Mouse (Mus musculus): ENCODE results near the gene Ric8a. TPM values are rescaled to one million over a fixed set of nuclear protein-coding genes. Genes with fewer than 3 reads are reported as not detected.

The Ric8a gene
- 40.8 and 49.4 TPM in 2 replicates for polyA plus RNA-seq (2014; fragmentation: Nextera tagmentation; extraction: Ambion mirVana)

DNA sequence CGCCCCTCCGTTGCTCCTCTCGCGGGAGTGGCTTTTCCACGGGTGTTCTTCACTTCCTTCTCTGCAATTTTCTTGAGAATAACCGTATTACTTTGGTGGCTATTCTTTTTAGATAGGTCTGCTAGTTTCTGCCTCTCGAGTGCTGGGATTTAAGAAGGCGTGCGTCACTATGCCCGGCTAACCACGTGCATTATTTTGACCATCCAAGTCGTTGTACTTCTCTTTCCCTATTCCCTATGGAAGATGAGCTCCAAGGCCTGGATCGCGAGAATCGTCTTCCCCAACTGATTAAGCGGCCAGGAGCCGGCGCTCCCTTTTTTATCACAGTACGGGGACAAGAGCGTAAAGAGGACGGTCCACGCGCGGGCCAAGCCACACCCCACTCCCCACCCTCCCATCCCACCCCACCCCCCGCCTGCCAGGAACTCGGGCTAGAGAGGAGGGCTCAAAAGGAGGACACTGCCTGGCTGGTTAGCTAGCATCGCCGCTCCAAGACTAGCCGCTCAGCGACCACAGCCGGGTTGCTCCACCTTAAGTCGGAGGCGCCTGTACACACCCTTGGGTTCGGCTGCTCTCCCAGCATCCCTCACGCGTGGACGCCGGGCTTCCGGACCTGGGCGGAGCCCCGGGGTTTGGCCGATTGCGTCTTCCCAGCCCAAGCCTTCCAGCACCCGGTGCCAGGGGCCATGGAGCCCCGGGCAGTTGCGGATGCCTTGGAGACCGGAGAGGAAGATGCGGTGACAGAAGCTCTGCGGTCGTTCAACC is at the start of gene Ric8a:
Gene Ric8a (plus strand): TSS at position 173 of the 765 bp plus-strand sequence.
- Histone ChIP-seq H3K4me1 (ENCODE audit: control insufficient read depth, insufficient read depth, low read length) (peaks cover 15% of the 10 kb centered on the region), H3K4me3 (ENCODE audit: low read length) (peak within 1 kb of the TSS; percentile 52), H3K36me3 (ENCODE audit: control insufficient read depth, insufficient read depth, low read length) (peaks cover 55% of the 10 kb centered on the region), H3K4me2 (replicated peaks; ENCODE audit: low read depth, low read length) (peak within 1 kb of the TSS; percentile 88), H3K27ac (ENCODE audit: low read depth, low read length) (peak within 1 kb of the TSS; percentile 75), H3K9me3 (ENCODE audit: control insufficient read depth, low read length) (no peaks in the 10 kb centered on the region), H3K27me3 (ENCODE audit: control insufficient read depth, insufficient read depth, low read length) (no peaks in the 10 kb centered on the region), H3K9ac (ENCODE audit: low read depth, low read length) (peak within 1 kb of the TSS; percentile 92)
- WGBS: under 1% methylated on average over 49 of the region's 50 CpGs
- ATAC-seq (ENCODE audit: low FRiP score, low TSS enrichment): peak; percentile 84

DNA sequence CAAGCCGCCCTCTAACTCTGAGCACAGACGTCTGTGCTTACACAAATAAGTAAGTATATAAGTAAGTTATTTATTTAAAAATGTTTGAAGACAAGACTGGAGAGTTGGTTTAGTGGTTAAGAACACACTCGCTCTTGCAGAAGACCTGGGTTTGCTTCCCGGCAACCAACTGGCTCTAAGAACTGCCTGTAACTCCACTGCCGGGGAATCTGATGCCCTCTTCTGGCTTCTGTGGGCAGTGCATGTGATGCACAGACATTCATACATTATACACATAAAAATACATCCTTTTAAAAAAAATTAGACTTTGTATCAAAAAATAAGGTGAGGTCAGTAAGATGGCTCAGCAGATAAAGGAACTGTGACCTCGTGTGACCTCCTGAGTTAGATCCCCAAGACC is 46.3 kb upstream of the Ric8a start:
- Histone ChIP-seq H3K4me1 (ENCODE audit: control insufficient read depth, insufficient read depth, low read length) (no peaks in the 10 kb centered on the region), H3K27ac (ENCODE audit: low read depth, low read length) (no peak overlapping the region), H3K9me3 (ENCODE audit: control insufficient read depth, low read length) (no peaks in the 10 kb centered on the region), H3K4me3 (ENCODE audit: low read length) (no peak overlapping the region), H3K4me2 (replicated peaks; ENCODE audit: low read depth, low read length) (no peak overlapping the region), H3K9ac (ENCODE audit: low read depth, low read length) (no peak overlapping the region), H3K27me3 (ENCODE audit: control insufficient read depth, insufficient read depth, low read length) (no peaks in the 10 kb centered on the region), H3K36me3 (ENCODE audit: control insufficient read depth, insufficient read depth, low read length) (peaks cover 2% of the 10 kb centered on the region; the same call in 1 of the 2 replicates)
- ATAC-seq (ENCODE audit: low FRiP score, low TSS enrichment): no peak
- 96% methylated on average over 6 of the region's 6 CpGs for WGBS

DNA sequence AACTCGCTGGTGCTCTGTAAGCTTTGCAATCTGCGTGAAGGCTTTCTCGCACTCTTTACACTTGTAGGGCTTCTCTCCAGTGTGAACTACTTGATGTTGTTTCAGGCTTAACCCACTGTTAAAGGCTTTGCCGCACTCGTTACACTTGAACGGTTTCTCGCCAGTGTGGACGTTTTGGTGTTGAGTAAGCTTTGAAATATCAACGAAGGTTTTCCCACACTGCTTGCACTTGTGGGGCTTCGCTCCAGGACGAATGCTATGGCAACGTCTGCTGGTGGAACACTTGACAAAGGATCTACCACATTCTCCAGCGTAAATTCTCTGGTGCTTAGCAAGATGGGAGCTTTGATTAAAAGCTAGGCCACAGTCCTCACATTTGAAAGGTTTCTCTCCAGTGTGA is 45.0 kb upstream of the Ric8a start:
- H3K27me3 ChIP-seq (ENCODE audit: control insufficient read depth, insufficient read depth, low read length): no peaks in the 10 kb centered on the region
- no peaks in the 10 kb centered on the region for H3K9me3 ChIP-seq (ENCODE audit: control insufficient read depth, low read length)
- no peak overlapping the region for H3K27ac ChIP-seq (ENCODE audit: low read depth, low read length)
- WGBS: 85% methylated on average over 13 of the region's 13 CpGs
- ATAC-seq (ENCODE audit: low FRiP score, low TSS enrichment): no peak
- no peak overlapping the region for H3K4me3 ChIP-seq (ENCODE audit: low read length)
- H3K9ac ChIP-seq (ENCODE audit: low read depth, low read length): no peak overlapping the region
- H3K4me1 ChIP-seq (ENCODE audit: control insufficient read depth, insufficient read depth, low read length): no peaks in the 10 kb centered on the region
- peaks cover 2% of the 10 kb centered on the region; the same call in 1 of the 2 replicates for H3K36me3 ChIP-seq (ENCODE audit: control insufficient read depth, insufficient read depth, low read length)
- H3K4me2 ChIP-seq (replicated peaks; ENCODE audit: low read depth, low read length): no peak overlapping the region

DNA sequence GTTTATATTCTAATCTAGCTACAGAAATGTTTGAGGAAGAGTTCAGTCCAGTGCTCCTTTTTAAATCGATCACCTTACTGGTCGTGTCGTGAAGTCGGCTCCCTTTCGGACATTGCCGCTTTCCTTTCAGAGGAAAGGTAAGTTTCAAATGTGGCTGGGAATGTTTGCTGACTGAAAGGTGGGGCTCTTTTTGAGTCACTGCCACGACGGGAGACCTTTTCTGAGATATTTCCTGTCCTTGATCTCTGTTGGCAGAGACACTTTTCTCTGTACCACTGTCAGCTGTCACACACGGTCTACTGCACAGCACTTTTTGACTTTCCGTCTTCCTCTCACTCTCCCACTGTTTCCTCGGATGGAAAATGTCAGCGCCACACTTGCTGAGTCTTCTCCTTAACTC is 43.9 kb upstream of the Ric8a start:
- Histone ChIP-seq H3K27ac (ENCODE audit: low read depth, low read length) (no peak overlapping the region), H3K9ac (ENCODE audit: low read depth, low read length) (no peak overlapping the region), H3K4me2 (replicated peaks; ENCODE audit: low read depth, low read length) (no peak overlapping the region), H3K4me1 (ENCODE audit: control insufficient read depth, insufficient read depth, low read length) (no peaks in the 10 kb centered on the region), H3K9me3 (ENCODE audit: control insufficient read depth, low read length) (no peaks in the 10 kb centered on the region), H3K36me3 (ENCODE audit: control insufficient read depth, insufficient read depth, low read length) (peaks cover 2% of the 10 kb centered on the region; the same call in 1 of the 2 replicates), H3K27me3 (ENCODE audit: control insufficient read depth, insufficient read depth, low read length) (no peaks in the 10 kb centered on the region), H3K4me3 (ENCODE audit: low read length) (no peak overlapping the region)
- 91% methylated on average over 12 of the region's 12 CpGs for WGBS
- ATAC-seq (ENCODE audit: low FRiP score, low TSS enrichment): no peak

DNA sequence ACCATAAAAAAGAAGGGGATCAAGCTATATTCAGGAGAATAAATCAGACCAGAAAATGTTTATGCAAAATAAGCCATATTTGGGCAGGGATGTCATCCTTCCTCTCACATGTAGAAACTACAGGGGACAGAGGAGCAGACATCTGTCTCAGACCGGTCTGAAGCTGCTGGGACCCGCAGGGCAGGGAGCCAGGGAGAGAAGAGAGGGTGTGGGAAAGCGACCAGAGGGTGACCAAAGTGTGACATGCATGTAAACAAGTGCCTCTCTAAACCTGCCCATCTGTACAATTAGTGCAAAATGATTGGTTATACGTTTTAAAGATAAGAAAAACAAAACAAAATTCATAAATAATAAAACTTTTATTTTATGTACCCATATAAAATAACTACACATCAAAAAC is 36.6 kb upstream of the Ric8a start:
- ATAC-seq (ENCODE audit: low FRiP score, low TSS enrichment): no peak
- H3K27ac ChIP-seq (ENCODE audit: low read depth, low read length): no peak overlapping the region
- WGBS: 74% methylated on average over 4 of the region's 4 CpGs

DNA sequence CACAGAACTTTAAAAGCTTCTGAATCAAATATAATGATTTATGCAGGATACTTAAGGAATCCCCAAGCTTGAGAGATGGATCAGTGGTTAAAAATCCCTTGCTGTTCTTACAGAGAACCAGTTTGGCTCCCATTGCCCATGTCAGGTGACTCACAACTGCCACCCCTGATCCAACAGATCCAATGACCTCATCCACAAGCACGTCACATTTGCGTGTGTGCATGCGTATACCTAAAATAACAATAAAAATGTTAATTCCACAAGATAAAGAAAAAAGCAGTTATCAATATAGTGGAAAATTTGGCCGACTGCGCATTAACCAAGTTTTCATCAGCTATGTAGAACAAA is 35.5 kb upstream of the Ric8a start:
- Histone ChIP-seq H3K36me3 (ENCODE audit: control insufficient read depth, insufficient read depth, low read length) (no peaks in the 10 kb centered on the region), H3K4me2 (replicated peaks; ENCODE audit: low read depth, low read length) (peak overlapping the region; percentile 66), H3K27ac (ENCODE audit: low read depth, low read length) (no peak overlapping the region), H3K9me3 (ENCODE audit: control insufficient read depth, low read length) (no peaks in the 10 kb centered on the region), H3K9ac (ENCODE audit: low read depth, low read length) (no peak overlapping the region), H3K27me3 (ENCODE audit: control insufficient read depth, insufficient read depth, low read length) (no peaks in the 10 kb centered on the region), H3K4me1 (ENCODE audit: control insufficient read depth, insufficient read depth, low read length) (0 out of 2 replicates have a peak, but pooled peaks cover 3% of the 10 kb centered on the region), H3K4me3 (ENCODE audit: low read length) (peak overlapping the region; percentile 46)
- ATAC-seq (ENCODE audit: low FRiP score, low TSS enrichment): no peak
- WGBS: 50% methylated on average over 5 of the region's 5 CpGs

More for the DNA sequence above, 36.6 kb upstream of the Ric8a start:
- Histone ChIP-seq H3K4me2 (replicated peaks; ENCODE audit: low read depth, low read length) (no peak overlapping the region), H3K27me3 (ENCODE audit: control insufficient read depth, insufficient read depth, low read length) (no peaks in the 10 kb centered on the region), H3K36me3 (ENCODE audit: control insufficient read depth, insufficient read depth, low read length) (no peaks in the 10 kb centered on the region), H3K9ac (ENCODE audit: low read depth, low read length) (no peak overlapping the region), H3K4me1 (ENCODE audit: control insufficient read depth, insufficient read depth, low read length) (0 out of 2 replicates have a peak, but pooled peaks cover 3% of the 10 kb centered on the region), H3K4me3 (ENCODE audit: low read length) (no peak overlapping the region), H3K9me3 (ENCODE audit: control insufficient read depth, low read length) (no peaks in the 10 kb centered on the region)

DNA sequence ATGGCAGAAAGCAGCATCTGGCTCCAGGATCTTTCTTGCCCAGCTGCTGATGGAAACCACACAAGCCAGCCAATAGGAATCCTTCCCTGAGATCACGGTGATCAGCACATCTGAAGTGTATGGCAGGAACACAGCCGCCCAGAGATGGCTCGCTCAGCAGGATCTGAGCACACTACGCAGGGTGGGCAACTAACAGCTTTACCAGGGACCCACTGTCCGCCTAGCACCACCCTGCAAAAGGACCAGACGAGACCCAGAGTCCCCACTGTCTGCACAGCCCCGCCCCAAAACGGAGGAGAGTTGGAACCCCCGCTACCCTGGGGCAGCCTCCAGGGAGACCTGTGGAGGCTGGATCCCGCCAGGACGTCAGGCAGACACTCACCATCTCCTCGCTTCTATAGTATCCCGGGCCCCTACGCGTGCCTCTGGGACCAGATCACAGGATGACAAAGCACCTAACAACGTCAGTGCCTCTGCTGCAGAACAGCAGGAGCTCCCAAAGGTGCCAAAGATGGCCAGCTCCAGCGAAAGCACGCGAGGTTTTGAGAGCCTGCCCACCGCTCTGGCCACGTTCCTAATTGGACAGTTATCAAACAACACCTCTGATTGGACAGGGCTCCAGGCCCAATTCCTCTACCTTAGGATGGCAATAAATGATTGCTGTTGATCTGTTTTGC is 35.0 kb upstream of the Ric8a start, which contains the start of gene Zfp941:
Gene Zfp941 (minus strand): TSS at position 526 of the 677 bp plus-strand sequence.
- peak; percentile 89 for ATAC-seq (ENCODE audit: low FRiP score, low TSS enrichment)
- Histone ChIP-seq H3K4me2 (replicated peaks; ENCODE audit: low read depth, low read length) (peak within 1 kb of the TSS; percentile 66), H3K27me3 (ENCODE audit: control insufficient read depth, insufficient read depth, low read length) (no peaks in the 10 kb centered on the region), H3K9me3 (ENCODE audit: control insufficient read depth, low read length) (no peaks in the 10 kb centered on the region), H3K4me3 (ENCODE audit: low read length) (peak within 1 kb of the TSS; percentile 46), H3K27ac (ENCODE audit: low read depth, low read length) (no peak within 1 kb of the TSS), H3K36me3 (ENCODE audit: control insufficient read depth, insufficient read depth, low read length) (no peaks in the 10 kb centered on the region), H3K4me1 (ENCODE audit: control insufficient read depth, insufficient read depth, low read length) (0 out of 2 replicates have a peak, but pooled peaks cover 3% of the 10 kb centered on the region), H3K9ac (ENCODE audit: low read depth, low read length) (peak within 1 kb of the TSS; percentile 46; the same call in 1 of the 2 replicates)
- 2% methylated on average over 21 of the region's 21 CpGs for WGBS

DNA sequence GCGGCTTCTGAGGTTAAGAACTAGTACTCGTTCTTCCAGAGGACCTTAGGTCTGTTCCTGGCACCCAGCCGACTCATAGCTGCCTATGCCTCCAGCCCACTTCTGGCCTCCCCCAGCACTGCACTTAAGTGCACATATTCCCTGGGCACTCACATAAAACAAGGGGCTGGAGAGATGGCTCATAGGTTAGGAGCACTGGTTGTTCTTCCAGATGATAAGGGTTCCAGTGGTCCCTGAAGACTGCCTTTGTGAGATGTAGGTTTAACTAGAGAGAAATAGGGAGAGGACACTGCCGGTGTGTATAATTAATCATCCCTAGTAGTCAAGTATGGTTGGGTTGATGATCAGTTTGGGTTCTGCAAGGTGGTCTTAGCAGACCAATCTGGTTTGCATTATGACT is 34.0 kb upstream of the Ric8a start:
- ATAC-seq (ENCODE audit: low FRiP score, low TSS enrichment): no peak
- 89% methylated on average over 4 of the region's 4 CpGs for WGBS

More for the DNA sequence above, 34.0 kb upstream of the Ric8a start:
- no peak overlapping the region for H3K27ac ChIP-seq (ENCODE audit: low read depth, low read length)
- H3K9me3 ChIP-seq (ENCODE audit: control insufficient read depth, low read length): no peaks in the 10 kb centered on the region
- H3K27me3 ChIP-seq (ENCODE audit: control insufficient read depth, insufficient read depth, low read length): no peaks in the 10 kb centered on the region
- no peak overlapping the region for H3K9ac ChIP-seq (ENCODE audit: low read depth, low read length)
- H3K4me3 ChIP-seq (ENCODE audit: low read length): no peak overlapping the region
- no peaks in the 10 kb centered on the region for H3K36me3 ChIP-seq (ENCODE audit: control insufficient read depth, insufficient read depth, low read length)
- no peak overlapping the region for H3K4me2 ChIP-seq (replicated peaks; ENCODE audit: low read depth, low read length)
- H3K4me1 ChIP-seq (ENCODE audit: control insufficient read depth, insufficient read depth, low read length): 0 out of 2 replicates have a peak, but pooled peaks cover 3% of the 10 kb centered on the region
